Mouse (Mus musculus): ENCODE measurements around the gene Rhbdd3.
"Not testable (repeated sequence)": the region's sequence is repeated elsewhere in the genome, so short reads cannot be mapped to it uniquely, and the experiment has no call there.

Gene Rhbdd3

GRCm38 (mm10) chr11:5065056-5065821 is 33.5 kb upstream of the Rhbdd3 start, which contains the start of gene Gas2l1:
Gas2l1 (minus strand) TSS chr11:5065327.
- DNase-seq (ENCODE audit: low spot score in 2 of 2), result peak; percentile 53 to 67

GRCm38 (mm10) chr11:5067063-5067462 is 31.7 kb upstream of the Rhbdd3 start:
- DNase-seq (ENCODE audit: low spot score in 2 of 2), result no peak

- DNase-seq (ENCODE audit: low spot score in 2 of 2), result no peak
These were observed 30.4 kb upstream of the Rhbdd3 start for GRCm38 (mm10) chr11:5068126-5068971.

GRCm38 (mm10) chr11:5074882-5075281 is 23.8 kb upstream of the Rhbdd3 start:
- no peak for DNase-seq (ENCODE audit: low spot score in 2 of 2)

- DNase-seq (ENCODE audit: low spot score in 2 of 2), result no peak
These were observed 23.0 kb upstream of the Rhbdd3 start for GRCm38 (mm10) chr11:5075760-5076159.

- DNase-seq (ENCODE audit: low spot score in 2 of 2), result not testable (repeated sequence)
These were observed 21.9 kb upstream of the Rhbdd3 start for GRCm38 (mm10) chr11:5076843-5077242.

GRCm38 (mm10) chr11:5089147-5089546 is 9.6 kb upstream of the Rhbdd3 start:
- DNase-seq (ENCODE audit: low spot score in 2 of 2), result no peak

GRCm38 (mm10) chr11:5091706-5092105 is 7.0 kb upstream of the Rhbdd3 start:
- DNase-seq (ENCODE audit: low spot score in 2 of 2), result no peak

- DNase-seq (ENCODE audit: low spot score in 2 of 2), result no peak
These were observed 2.8 kb upstream of the Rhbdd3 start for GRCm38 (mm10) chr11:5095877-5096276.

- no peak for DNase-seq (ENCODE audit: low spot score in 2 of 2)
These were observed 2.2 kb upstream of the Rhbdd3 start for GRCm38 (mm10) chr11:5096480-5097020.

- DNase-seq (ENCODE audit: low spot score in 2 of 2), result peak; percentile 36 to 55
These were observed 541 bp upstream of the Rhbdd3 start for GRCm38 (mm10) chr11:5098035-5098735.

GRCm38 (mm10) chr11:5099576-5100183 is 954 bp downstream of the Rhbdd3 start:
- peak; percentile 74 to 84 for DNase-seq (ENCODE audit: low spot score in 2 of 2)

GRCm38 (mm10) chr11:5100283-5100682 is 1.6 kb downstream of the Rhbdd3 start:
- no peak for DNase-seq (ENCODE audit: low spot score in 2 of 2)

GRCm38 (mm10) chr11:5100801-5101200 is 2.1 kb downstream of the Rhbdd3 start:
- no peak for DNase-seq (ENCODE audit: low spot score in 2 of 2)

GRCm38 (mm10) chr11:5101641-5102040 is 2.9 kb downstream of the Rhbdd3 start:
- DNase-seq (ENCODE audit: low spot score in 2 of 2), result no peak

- DNase-seq (ENCODE audit: low spot score in 2 of 2), result no peak
These were observed 3.7 kb downstream of the Rhbdd3 start for GRCm38 (mm10) chr11:5102384-5102783.

- DNase-seq (ENCODE audit: low spot score in 2 of 2), result no peak
These were observed 5.3 kb downstream of the Rhbdd3 start for GRCm38 (mm10) chr11:5103986-5104509.

GRCm38 (mm10) chr11:5109441-5109840 is 10.7 kb downstream of the Rhbdd3 start:
- no peak for DNase-seq (ENCODE audit: low spot score in 2 of 2)

- no peak for DNase-seq (ENCODE audit: low spot score in 2 of 2)
These were observed 14.9 kb downstream of the Rhbdd3 start for GRCm38 (mm10) chr11:5113645-5114044.

GRCm38 (mm10) chr11:5114931-5115581 is 16.3 kb downstream of the Rhbdd3 start:
- peak; percentile 79 to 84 for DNase-seq (ENCODE audit: low spot score in 2 of 2)

GRCm38 (mm10) chr11:5125713-5126112 is 27.0 kb downstream of the Rhbdd3 start:
- DNase-seq (ENCODE audit: low spot score in 2 of 2), result no peak
